Mouse (Mus musculus): ENCODE measurements around the gene Clba1. TPM values are rescaled to one million over a fixed set of nuclear protein-coding genes. Genes with fewer than 3 reads are reported as not detected.

The Clba1 gene
- 8.5 and 8.9 TPM in 2 replicates for polyA plus RNA-seq (2014; fragmentation: Nextera tagmentation; extraction: Ambion mirVana)

DNA sequence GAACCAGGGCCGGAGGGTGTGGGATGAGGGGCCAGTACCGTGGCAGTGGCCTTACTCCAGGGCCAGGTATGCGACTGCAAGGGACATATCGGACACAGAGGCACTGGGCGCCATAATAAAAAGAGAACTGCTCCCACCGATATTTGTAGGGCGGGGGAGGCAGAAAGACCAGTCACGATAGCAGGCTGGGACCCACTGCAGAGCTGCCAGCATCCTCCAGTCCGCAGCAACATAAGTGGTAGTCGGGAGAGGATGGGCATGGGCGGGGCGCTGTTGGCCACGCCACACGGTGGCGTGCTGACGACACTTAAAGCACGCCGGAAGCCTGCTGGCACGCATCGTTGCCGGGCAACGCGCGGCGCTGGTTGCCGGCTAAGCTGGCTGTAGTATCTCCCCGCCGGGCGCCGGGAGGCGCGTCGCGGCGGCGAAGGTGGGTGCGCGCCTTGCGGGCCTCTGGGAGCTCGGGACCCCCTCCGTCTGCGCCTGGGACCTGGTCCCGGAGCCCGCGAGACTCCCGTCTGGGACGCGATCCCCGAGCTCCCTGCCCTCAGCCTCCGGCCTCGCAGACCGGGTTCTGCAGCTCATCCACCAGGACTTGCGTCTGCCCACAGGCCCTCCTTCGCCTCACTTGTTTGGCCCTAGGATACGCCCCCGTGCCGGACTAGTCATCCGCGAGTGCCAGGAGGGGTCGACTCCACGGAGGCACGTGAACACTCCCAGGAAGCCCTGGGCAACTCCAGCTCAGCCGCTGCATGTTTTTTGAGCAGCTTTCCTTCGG is at the start of gene Clba1:
TSS of gene Clba1 (plus strand) at position 351 of the 778 bp plus-strand sequence.
- peak; percentile 91 for ATAC-seq (ENCODE audit: low FRiP score, low TSS enrichment)
- 2% methylated on average over 51 of the region's 64 CpGs for WGBS
- Histone ChIP-seq H3K4me1 (ENCODE audit: control insufficient read depth, insufficient read depth, low read length) (peaks cover 15% of the 10 kb centered on the region), H3K9ac (ENCODE audit: low read depth, low read length) (peak within 1 kb of the TSS; percentile 58), H3K27ac (ENCODE audit: low read depth, low read length) (no peak within 1 kb of the TSS), H3K4me3 (ENCODE audit: low read length) (peak within 1 kb of the TSS; percentile 69), H3K36me3 (ENCODE audit: control insufficient read depth, insufficient read depth, low read length) (no peaks in the 10 kb centered on the region), H3K27me3 (ENCODE audit: control insufficient read depth, insufficient read depth, low read length) (0 out of 2 replicates have a peak, but pooled peaks cover 4% of the 10 kb centered on the region), H3K4me2 (replicated peaks; ENCODE audit: low read depth, low read length) (peak within 1 kb of the TSS; percentile 96), H3K9me3 (ENCODE audit: control insufficient read depth, low read length) (no peaks in the 10 kb centered on the region)

DNA sequence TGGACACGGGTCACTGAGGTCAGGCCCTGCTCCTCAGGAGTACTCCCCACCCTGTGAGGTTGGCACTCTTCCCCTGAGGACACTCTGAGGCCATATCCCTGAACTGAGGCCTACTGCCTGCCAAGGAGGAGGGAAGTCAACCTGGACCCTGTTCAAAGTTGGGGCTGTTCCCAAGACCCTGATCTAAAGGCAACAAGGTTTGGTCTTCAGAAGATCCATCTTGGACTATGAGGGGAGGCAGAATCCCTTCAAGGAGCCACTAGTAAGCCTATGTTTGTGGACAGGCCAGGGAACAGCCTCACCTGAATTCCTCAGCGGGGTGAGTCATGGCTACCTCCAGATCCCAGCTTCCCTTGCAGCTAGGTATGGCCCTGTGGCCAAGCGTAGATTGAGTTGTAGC is 49.3 kb upstream of the Clba1 start:
- Histone ChIP-seq H3K9me3 (ENCODE audit: control insufficient read depth, low read length) (no peaks in the 10 kb centered on the region), H3K4me1 (ENCODE audit: control insufficient read depth, insufficient read depth, low read length) (no peaks in the 10 kb centered on the region), H3K27me3 (ENCODE audit: control insufficient read depth, insufficient read depth, low read length) (no peaks in the 10 kb centered on the region), H3K4me3 (ENCODE audit: low read length) (no peak overlapping the region), H3K36me3 (ENCODE audit: control insufficient read depth, insufficient read depth, low read length) (no peaks in the 10 kb centered on the region), H3K9ac (ENCODE audit: low read depth, low read length) (no peak overlapping the region), H3K27ac (ENCODE audit: low read depth, low read length) (no peak overlapping the region), H3K4me2 (replicated peaks; ENCODE audit: low read depth, low read length) (no peak overlapping the region)
- WGBS, result 89% methylated on average over 3 of the region's 3 CpGs
- no peak for ATAC-seq (ENCODE audit: low FRiP score, low TSS enrichment)

DNA sequence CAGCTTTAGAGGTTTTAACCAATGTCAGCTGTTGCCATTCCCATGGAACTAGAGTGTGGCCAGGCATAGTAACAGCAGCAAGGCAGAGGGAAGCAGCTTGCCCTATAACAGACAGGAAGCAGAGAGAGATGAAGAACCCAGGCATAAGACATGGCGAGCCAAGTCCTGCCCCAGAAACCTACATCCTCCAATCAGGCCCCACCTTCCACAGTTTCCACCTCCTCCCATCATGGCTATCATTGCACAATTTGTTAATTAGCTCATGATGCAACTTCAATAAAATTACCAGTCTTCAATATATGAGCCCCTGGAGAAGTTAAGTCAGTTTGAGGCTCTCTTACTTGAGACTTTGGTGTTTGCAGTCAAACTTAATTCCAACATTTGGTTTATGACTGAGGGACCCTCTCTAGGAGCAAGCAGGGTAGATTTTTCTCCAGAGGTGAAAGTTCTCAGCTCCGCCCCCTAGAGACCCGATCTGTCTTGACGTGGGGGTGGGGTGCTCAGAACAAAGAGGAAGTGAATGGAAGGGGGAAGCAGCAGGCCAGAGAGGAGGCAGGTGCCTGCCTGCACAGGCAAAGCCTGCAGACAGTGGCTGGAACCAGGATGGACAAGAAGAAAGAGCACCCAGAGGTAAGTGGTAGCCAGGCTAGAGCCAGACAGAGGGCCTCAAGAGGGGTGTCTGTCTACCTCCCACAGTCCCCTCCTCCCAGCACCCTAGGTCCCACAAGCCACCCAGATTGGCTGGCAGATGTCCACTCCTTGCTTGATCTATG is 48.4 kb upstream of the Clba1 start, which contains the start of gene Pld4:
TSS of gene Pld4 (plus strand) at position 502 of the 773 bp plus-strand sequence.
- WGBS, result 39% methylated on average over 4 of the region's 4 CpGs
- no peak for ATAC-seq (ENCODE audit: low FRiP score, low TSS enrichment)

DNA sequence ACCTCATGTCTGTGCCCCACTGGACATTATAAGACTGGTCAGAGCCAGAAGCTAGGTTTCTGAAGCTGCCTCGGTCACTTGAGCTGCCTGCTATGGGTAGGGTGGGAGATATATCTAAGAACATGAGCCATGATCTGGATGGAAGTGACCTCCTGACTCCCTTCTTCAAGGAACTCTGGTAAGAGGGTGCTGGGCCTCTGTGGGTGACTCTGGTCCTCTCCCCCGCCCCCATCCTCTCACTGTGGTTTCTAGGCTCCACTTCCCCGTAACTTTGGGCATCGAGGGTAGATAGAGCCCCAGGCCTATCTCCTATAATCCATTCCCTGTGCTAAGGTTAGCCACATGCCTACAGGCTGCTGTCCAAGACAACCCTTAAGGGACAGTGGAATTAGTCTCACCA is 47.3 kb upstream of the Clba1 start:
- H3K9me3 ChIP-seq (ENCODE audit: control insufficient read depth, low read length), result no peaks in the 10 kb centered on the region
- no peak overlapping the region for H3K27ac ChIP-seq (ENCODE audit: low read depth, low read length)
- no peak overlapping the region for H3K9ac ChIP-seq (ENCODE audit: low read depth, low read length)
- no peaks in the 10 kb centered on the region for H3K36me3 ChIP-seq (ENCODE audit: control insufficient read depth, insufficient read depth, low read length)
- no peak overlapping the region for H3K4me3 ChIP-seq (ENCODE audit: low read length)
- no peaks in the 10 kb centered on the region for H3K27me3 ChIP-seq (ENCODE audit: control insufficient read depth, insufficient read depth, low read length)
- ATAC-seq (ENCODE audit: low FRiP score, low TSS enrichment), result no peak
- WGBS, result 88% methylated on average over 4 of the region's 4 CpGs
- no peaks in the 10 kb centered on the region for H3K4me1 ChIP-seq (ENCODE audit: control insufficient read depth, insufficient read depth, low read length)
- no peak overlapping the region for H3K4me2 ChIP-seq (replicated peaks; ENCODE audit: low read depth, low read length)

More for the DNA sequence above, 48.4 kb upstream of the Clba1 start, which contains the start of gene Pld4:
- H3K27ac ChIP-seq (ENCODE audit: low read depth, low read length), result no peak within 1 kb of the TSS
- H3K9ac ChIP-seq (ENCODE audit: low read depth, low read length), result no peak within 1 kb of the TSS
- no peaks in the 10 kb centered on the region for H3K9me3 ChIP-seq (ENCODE audit: control insufficient read depth, low read length)
- H3K36me3 ChIP-seq (ENCODE audit: control insufficient read depth, insufficient read depth, low read length), result no peaks in the 10 kb centered on the region
- H3K4me3 ChIP-seq (ENCODE audit: low read length), result no peak within 1 kb of the TSS
- no peaks in the 10 kb centered on the region for H3K4me1 ChIP-seq (ENCODE audit: control insufficient read depth, insufficient read depth, low read length)
- no peaks in the 10 kb centered on the region for H3K27me3 ChIP-seq (ENCODE audit: control insufficient read depth, insufficient read depth, low read length)
- no peak within 1 kb of the TSS for H3K4me2 ChIP-seq (replicated peaks; ENCODE audit: low read depth, low read length)

DNA sequence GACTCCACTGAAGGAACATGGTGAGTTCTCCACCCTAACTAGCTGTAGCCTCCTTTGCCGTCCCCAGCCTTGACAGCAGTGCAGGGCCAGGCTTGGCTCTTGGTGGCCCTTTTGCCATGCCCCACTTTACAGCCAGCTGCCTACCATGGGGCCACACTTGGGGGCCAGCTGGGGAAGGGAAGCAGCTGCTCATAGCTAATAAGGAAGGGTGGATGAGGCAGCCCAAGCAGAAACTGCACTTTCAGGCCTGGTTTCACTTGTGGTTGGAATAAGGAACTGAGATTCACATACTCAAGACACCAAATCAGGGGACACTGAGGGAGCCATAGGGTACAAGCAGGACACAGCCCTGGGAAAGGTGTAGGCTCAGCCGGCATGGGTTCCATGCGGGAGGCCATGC is 46.7 kb upstream of the Clba1 start:
- Histone ChIP-seq H3K27me3 (ENCODE audit: control insufficient read depth, insufficient read depth, low read length) (no peaks in the 10 kb centered on the region), H3K36me3 (ENCODE audit: control insufficient read depth, insufficient read depth, low read length) (no peaks in the 10 kb centered on the region), H3K9ac (ENCODE audit: low read depth, low read length) (no peak overlapping the region), H3K4me3 (ENCODE audit: low read length) (no peak overlapping the region), H3K4me2 (replicated peaks; ENCODE audit: low read depth, low read length) (no peak overlapping the region), H3K9me3 (ENCODE audit: control insufficient read depth, low read length) (no peaks in the 10 kb centered on the region), H3K4me1 (ENCODE audit: control insufficient read depth, insufficient read depth, low read length) (no peaks in the 10 kb centered on the region), H3K27ac (ENCODE audit: low read depth, low read length) (no peak overlapping the region)
- no peak for ATAC-seq (ENCODE audit: low FRiP score, low TSS enrichment)
- 80% methylated on average over 3 of the region's 3 CpGs for WGBS

DNA sequence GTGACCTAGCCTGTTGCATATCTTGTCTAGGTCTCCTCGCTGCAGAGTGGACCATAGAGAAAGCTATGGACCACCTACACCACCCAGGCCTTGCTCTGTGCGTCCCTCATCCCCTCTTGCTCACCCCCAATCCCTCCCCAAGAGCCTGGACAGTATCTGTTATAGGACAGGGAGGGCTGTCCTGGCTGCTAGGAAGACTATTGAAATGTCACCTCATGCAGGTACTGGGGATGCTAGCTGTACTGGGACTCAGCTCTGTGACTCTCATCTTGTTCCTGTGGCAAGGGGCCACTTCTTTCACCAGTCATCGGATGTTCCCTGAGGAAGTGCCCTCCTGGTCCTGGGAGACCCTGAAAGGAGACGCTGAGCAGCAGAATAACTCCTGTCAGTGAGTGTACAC is 45.6 kb upstream of the Clba1 start:
- H3K27me3 ChIP-seq (ENCODE audit: control insufficient read depth, insufficient read depth, low read length), result no peaks in the 10 kb centered on the region
- H3K9me3 ChIP-seq (ENCODE audit: control insufficient read depth, low read length), result no peaks in the 10 kb centered on the region
- H3K9ac ChIP-seq (ENCODE audit: low read depth, low read length), result no peak overlapping the region
- ATAC-seq (ENCODE audit: low FRiP score, low TSS enrichment), result no peak
- 87% methylated on average over 4 of the region's 4 CpGs for WGBS
- H3K36me3 ChIP-seq (ENCODE audit: control insufficient read depth, insufficient read depth, low read length), result no peaks in the 10 kb centered on the region
- no peaks in the 10 kb centered on the region for H3K4me1 ChIP-seq (ENCODE audit: control insufficient read depth, insufficient read depth, low read length)
- H3K4me3 ChIP-seq (ENCODE audit: low read length), result no peak overlapping the region
- no peak overlapping the region for H3K4me2 ChIP-seq (replicated peaks; ENCODE audit: low read depth, low read length)
- no peak overlapping the region for H3K27ac ChIP-seq (ENCODE audit: low read depth, low read length)

- H3K9me3 ChIP-seq (ENCODE audit: control insufficient read depth, low read length), result no peaks in the 10 kb centered on the region
- no peaks in the 10 kb centered on the region for H3K4me1 ChIP-seq (ENCODE audit: control insufficient read depth, insufficient read depth, low read length)
- no peak overlapping the region for H3K4me2 ChIP-seq (replicated peaks; ENCODE audit: low read depth, low read length)
- H3K27ac ChIP-seq (ENCODE audit: low read depth, low read length), result no peak overlapping the region
- H3K4me3 ChIP-seq (ENCODE audit: low read length), result no peak overlapping the region
- H3K27me3 ChIP-seq (ENCODE audit: control insufficient read depth, insufficient read depth, low read length), result no peaks in the 10 kb centered on the region
- no peak for ATAC-seq (ENCODE audit: low FRiP score, low TSS enrichment)
- WGBS, result 80% methylated on average over 5 of the region's 5 CpGs
- H3K36me3 ChIP-seq (ENCODE audit: control insufficient read depth, insufficient read depth, low read length), result no peaks in the 10 kb centered on the region
- no peak overlapping the region for H3K9ac ChIP-seq (ENCODE audit: low read depth, low read length)
Measured at GRCm38 (mm10) chr12:112764141-112764540, 44.6 kb upstream of the Clba1 start.

GRCm38 (mm10) chr12:112764991-112765390 is 43.7 kb upstream of the Clba1 start:
- 86% methylated on average over 7 of the region's 7 CpGs for WGBS

DNA sequence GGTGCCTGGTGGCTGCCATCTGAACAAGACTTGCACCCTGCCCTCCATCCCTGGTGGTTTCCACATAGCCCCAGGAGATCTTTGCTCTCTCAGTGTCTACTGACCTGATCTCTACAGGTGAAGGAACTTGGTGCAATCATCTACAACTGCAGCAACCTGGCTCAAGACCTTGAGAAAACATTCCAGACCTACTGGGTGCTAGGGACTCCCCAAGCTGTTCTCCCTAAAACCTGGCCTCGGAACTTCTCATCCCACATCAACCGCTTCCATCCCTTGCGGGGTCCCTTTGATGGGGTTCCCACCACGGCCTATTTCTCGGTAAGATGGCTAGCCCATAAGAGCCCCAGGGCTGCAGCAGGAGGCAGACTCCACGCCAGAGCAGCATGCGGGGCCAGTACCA is 42.2 kb upstream of the Clba1 start:
- H3K4me2 ChIP-seq (replicated peaks; ENCODE audit: low read depth, low read length), result no peak overlapping the region
- no peak for ATAC-seq (ENCODE audit: low FRiP score, low TSS enrichment)
- H3K9me3 ChIP-seq (ENCODE audit: control insufficient read depth, low read length), result no peaks in the 10 kb centered on the region
- no peaks in the 10 kb centered on the region for H3K4me1 ChIP-seq (ENCODE audit: control insufficient read depth, insufficient read depth, low read length)
- no peaks in the 10 kb centered on the region for H3K36me3 ChIP-seq (ENCODE audit: control insufficient read depth, insufficient read depth, low read length)
- no peaks in the 10 kb centered on the region for H3K27me3 ChIP-seq (ENCODE audit: control insufficient read depth, insufficient read depth, low read length)
- no peak overlapping the region for H3K9ac ChIP-seq (ENCODE audit: low read depth, low read length)
- no peak overlapping the region for H3K27ac ChIP-seq (ENCODE audit: low read depth, low read length)
- H3K4me3 ChIP-seq (ENCODE audit: low read length), result no peak overlapping the region
- WGBS, result 91% methylated on average over 7 of the region's 7 CpGs

More at GRCm38 (mm10) chr12:112764991-112765390, 43.7 kb upstream of the Clba1 start:
- Histone ChIP-seq H3K4me3 (ENCODE audit: low read length) (no peak overlapping the region), H3K27ac (ENCODE audit: low read depth, low read length) (no peak overlapping the region), H3K4me2 (replicated peaks; ENCODE audit: low read depth, low read length) (no peak overlapping the region), H3K9me3 (ENCODE audit: control insufficient read depth, low read length) (no peaks in the 10 kb centered on the region), H3K4me1 (ENCODE audit: control insufficient read depth, insufficient read depth, low read length) (no peaks in the 10 kb centered on the region), H3K36me3 (ENCODE audit: control insufficient read depth, insufficient read depth, low read length) (no peaks in the 10 kb centered on the region), H3K27me3 (ENCODE audit: control insufficient read depth, insufficient read depth, low read length) (no peaks in the 10 kb centered on the region), H3K9ac (ENCODE audit: low read depth, low read length) (no peak overlapping the region)
- no peak for ATAC-seq (ENCODE audit: low FRiP score, low TSS enrichment)
